Mouse (Mus musculus) thymus, adult 2 months (tissue): Measurements from ENCODE around the gene Tmem184a.

ENCODE experiments used
- CTCF ChIP-seq: fragments of 200-500 bp; IDR thresholded peaks from 2 replicates; pipeline ENCODE4 v1.5.1; 2012; ENCODE audit warnings: mild to moderate bottlenecking, control low read depth, low read length, moderate library complexity, borderline replicate concordance; ENCODE audit not compliant: control insufficient read depth, poor library complexity, insufficient read depth; ENCODE audit errors: extremely low read depth
- POLR2A ChIP-seq: fragments of 200-500 bp; IDR thresholded peaks from 2 replicates; pipeline ENCODE4 v1.6.1; 2012; ENCODE audit warnings: mild to moderate bottlenecking, low read length, control low read depth, moderate library complexity; ENCODE audit not compliant: control insufficient read depth, poor library complexity, insufficient read depth; ENCODE audit errors: extremely low read depth

DNA sequence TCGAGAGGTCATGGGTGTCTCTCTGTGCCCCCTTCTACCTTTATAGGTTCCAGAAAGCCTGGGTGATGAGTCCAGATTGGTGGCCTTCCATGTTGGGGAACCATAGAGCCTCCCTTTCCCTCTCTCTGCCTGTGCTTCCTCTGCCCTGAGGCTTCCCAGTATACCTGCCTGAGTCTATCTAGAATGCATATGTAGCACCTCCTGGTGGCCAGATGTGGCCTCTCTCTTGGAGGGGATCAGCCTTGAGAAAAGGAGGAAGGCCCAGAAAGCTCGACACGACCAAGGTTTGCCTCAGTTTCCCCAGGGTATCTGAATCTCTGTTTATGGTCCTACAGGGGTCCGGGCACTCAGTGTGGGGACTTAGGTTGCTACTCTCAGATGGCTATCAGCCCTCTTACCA is 916 bp downstream of the Tmem184a start:
- TF ChIP-seq POLR2A (no peak), CTCF (no peak)
